In the genomic region with DNA sequence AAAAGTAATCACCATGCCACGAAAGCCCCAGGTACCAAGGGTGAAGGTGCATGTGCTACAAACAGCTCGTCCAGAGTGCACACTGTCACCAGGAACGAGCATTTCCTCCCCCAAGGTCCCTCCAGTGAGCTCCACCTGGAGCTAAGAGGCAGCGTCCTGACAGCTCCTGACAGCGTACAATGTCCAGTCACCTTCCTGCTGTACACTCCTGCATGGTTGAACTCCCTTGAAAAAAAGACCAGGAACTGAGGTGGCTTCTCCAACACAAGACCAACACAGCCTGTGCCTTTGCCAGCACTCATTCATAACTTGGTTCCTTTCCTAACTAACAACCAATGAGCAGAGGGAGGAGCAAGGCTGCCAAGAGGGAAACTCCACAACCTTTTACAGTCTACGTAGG, we compare ENCODE assay signal across 12 mouse cellular contexts. TPM values are rescaled to one million over a fixed set of nuclear protein-coding genes. Genes with fewer than 3 reads are reported as not detected.
A peak's percentile ranks its signal among the peaks of the same experiment; 100 is the strongest.
DNase-seq lines count a peak whose midpoint lies in the region; ATAC-seq and TF ChIP-seq lines count a peak whose summit lies in the region.
"Had no signal": no experiment of that assay in that cellular context is flagged by ENCODE, and none has a peak within 500 bp of the region (broad histone marks: within the 10 kb centered on the region; RNA-seq: fewer than 3 reads in every experiment).

No protein-coding gene starts in this region.

- no peaks in the 10 kb centered on the region for H3K27me3 ChIP-seq in heart, postnatal 0 days (ENCODE audit: control insufficient read depth, insufficient read depth, low read length)
- H3K27me3 ChIP-seq: hindbrain, embryonic 15.5 days; limb, embryonic 12.5 days had no signal

- H3K27ac ChIP-seq in heart, postnatal 0 days (ENCODE audit: low read depth): peak overlapping the region; percentile 94; the same call in 1 of the 2 replicates
- H3K27ac ChIP-seq: forebrain, embryonic 10.5 days; hindbrain, embryonic 15.5 days; limb, embryonic 12.5 days had no signal

- H3K4me3 ChIP-seq in heart, postnatal 0 days (ENCODE audit: low read depth, low read length): peak overlapping the region; percentile 5; the same call in 1 of the 2 replicates
- H3K4me3 ChIP-seq: hindbrain, embryonic 15.5 days; limb, embryonic 12.5 days had no signal

- peak; percentile 45 for DNase-seq in heart, adult 11 months
- DNase-seq in heart, postnatal 4 days: no peak
- peak; percentile 37 for DNase-seq in CD4-positive helper T cell, adult 2 months (ENCODE audit: low read depth, low spot score)
- no peak for DNase-seq in heart, postnatal 0 days (ENCODE audit: low spot score)
- DNase-seq in kidney, postnatal 25 days: peak; percentile 40 to 68
- DNase-seq in left cerebral cortex, postnatal 10 days (ENCODE audit: extremely low spot score in 1 of 2, low spot score in 2 of 2): no peak
- no peak for DNase-seq in gastrocnemius, postnatal 25 days
- DNase-seq in left cerebral cortex, adult 18-20 months (ENCODE audit: low spot score in 2 of 2): no peak
- DNase-seq: adrenal gland, adult 2 months had no signal

- H3K9me3 ChIP-seq in heart, postnatal 0 days (replicated peaks; ENCODE audit: control insufficient read depth, low read length): no peaks in the 10 kb centered on the region
- H3K9me3 ChIP-seq: hindbrain, embryonic 15.5 days had no signal

- peaks cover 36% of the 10 kb centered on the region for H3K4me1 ChIP-seq in heart, postnatal 0 days (ENCODE audit: control insufficient read depth, insufficient read depth)

- no peak for TF ChIP-seq EP300 in heart, postnatal 0 days (IDR thresholded peaks at IDR 0.05; ENCODE audit: low read depth)

- intact Hi-C loops in left cerebral cortex, postnatal 10 days (cut with DNase I): loop anchor here (10.0 kb wide), 1 partner anchor 174 kb away; no protein-coding TSS in a partner anchor

- ATAC-seq in heart, postnatal 0 days (ENCODE audit: insufficient read depth, low read depth): no peak

- H3K9ac ChIP-seq in heart, postnatal 0 days (replicated peaks; ENCODE audit: low read depth, low read length): no peak overlapping the region
- H3K9ac ChIP-seq: hindbrain, embryonic 15.5 days; limb, embryonic 12.5 days had no signal

- peak overlapping the region; percentile 69 for H3K4me2 ChIP-seq in heart, postnatal 0 days (ENCODE audit: low read depth, low read length)
- H3K4me2 ChIP-seq: hindbrain, embryonic 15.5 days; limb, embryonic 12.5 days had no signal

- no peak for TF ChIP-seq CTCF in heart, postnatal 0 days (IDR thresholded peaks at IDR 0.05; ENCODE audit: low read depth)

- peaks cover 3% of the 10 kb centered on the region for H3K36me3 ChIP-seq in heart, postnatal 0 days (replicated peaks; ENCODE audit: control insufficient read depth, insufficient read depth, low read length)

- 24% methylated on average over 6 of the region's 6 CpGs for WGBS in heart, postnatal 0 days

RNA-seq across cellular contexts. Expression of a gene that starts 3.5 kb away (rescaled TPM):
- 10 to 100 TPM; 52.7 to 56.2 TPM for total RNA-seq in heart, postnatal 4 days (2021)
- total RNA-seq in heart, postnatal 0 days (2014; rRNA removed; ENCODE audit: low replicate concordance): 57.5 and 73.2 TPM in 2 replicates
- polyA plus RNA-seq in heart, postnatal 0 days (2015; fragmentation: Nextera tagmentation; extraction: Ambion mirVana): 23.9 and 26.2 TPM in 2 replicates
- total RNA-seq in left cerebral cortex, postnatal 10 days (2021): 10 to 100 TPM; 73.5 to 80.7 TPM
- 10 to 100 TPM; 30.7 to 31.8 TPM for total RNA-seq in gastrocnemius, postnatal 25 days (2021)
- 10 to 100 TPM; 62.6 to 69.2 TPM for total RNA-seq in left cerebral cortex, adult 18-20 months (2021)

RNA-seq across cellular contexts. Expression of a gene that starts 42.9 kb away (rescaled TPM):
- total RNA-seq in heart, postnatal 4 days (2021): 1 to 10 TPM; 4.1 to 6.5 TPM
- 1.4 and 6.0 TPM in 2 replicates for total RNA-seq in heart, postnatal 0 days (2014; rRNA removed; ENCODE audit: low replicate concordance)
- polyA plus RNA-seq in heart, postnatal 0 days (2015; fragmentation: Nextera tagmentation; extraction: Ambion mirVana): 2.1 and 4.4 TPM in 2 replicates
- total RNA-seq in left cerebral cortex, postnatal 10 days (2021): 1 to 10 TPM; 4.2 to 5.3 TPM
- total RNA-seq in gastrocnemius, postnatal 25 days (2021): 1,000 to 10,000 TPM; 4,872 to 5,741 TPM
- under 1 TPM; 0.79 to 0.98 TPM for total RNA-seq in left cerebral cortex, adult 18-20 months (2021)

Comparison
In these comparisons a context has a peak if more than half of its experiments do, and no peak if none do; other contexts are left out.
1. DNase-seq: peak in heart, adult 11 months (single experiment), CD4-positive helper T cell, adult 2 months (single experiment) and kidney, postnatal 25 days (2 of 2); none in heart, postnatal 4 days (single experiment), heart, postnatal 0 days (single experiment), left cerebral cortex, postnatal 10 days (0 of 2), gastrocnemius, postnatal 25 days (single experiment) and left cerebral cortex, adult 18-20 months (0 of 2).
2. RNA of a gene that starts 42.9 kb away (total RNA-seq): 4,872 to 5,741 TPM in gastrocnemius, postnatal 25 days; 4.1 to 6.5 TPM in heart, postnatal 4 days, 4.2 to 5.3 TPM in left cerebral cortex, postnatal 10 days, 1.4 to 6.0 TPM in heart, postnatal 0 days and 0.79 to 0.98 TPM in left cerebral cortex, adult 18-20 months; every median in the first group is over 100 times any median in the second.